Mouse (Mus musculus) embryo, embryonic 10 days (tissue): ENCODE measurements around the gene Akr7a5.

ENCODE experiments used
- DNase-seq: peaks from one replicate; pipeline ENCODE4 v3.0.0-alpha.2; 2015; ENCODE audit warnings: low spot score

Akr7a5 gene

DNA sequence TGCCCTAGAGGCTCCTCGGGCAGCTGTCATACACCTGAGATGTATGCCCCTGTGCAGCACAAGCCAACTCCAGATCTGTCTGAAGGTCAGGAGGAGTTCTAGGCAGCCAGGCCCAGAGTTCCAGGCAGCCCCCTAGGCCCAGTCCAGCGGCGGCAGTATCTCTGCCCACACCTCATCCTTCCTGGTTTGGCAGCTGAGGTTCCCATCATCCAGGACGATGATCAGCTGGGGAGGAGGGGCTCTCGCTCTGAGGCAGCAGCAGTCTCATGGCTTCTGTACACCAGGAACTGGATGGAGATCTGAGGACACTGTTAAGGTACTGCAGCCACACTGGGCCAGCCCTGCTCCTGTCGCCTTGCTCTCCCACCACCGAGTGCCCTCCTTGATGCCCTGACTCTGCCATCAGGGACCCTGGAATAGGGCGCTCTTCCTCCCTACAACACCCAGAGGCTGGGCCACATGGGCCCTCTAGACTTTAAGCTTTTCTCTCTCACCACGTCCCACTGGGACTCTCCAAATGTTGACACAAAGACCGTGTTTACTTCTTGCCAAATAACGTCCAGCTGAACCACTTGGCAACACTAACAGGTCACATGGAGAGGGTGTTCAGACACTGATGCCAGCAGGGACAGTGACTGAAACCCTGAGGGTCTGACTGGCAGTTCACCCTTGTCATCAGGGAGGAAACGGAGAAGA, 11.7 kb upstream of the Akr7a5 start:
- DNase-seq, result no peak

DNA sequence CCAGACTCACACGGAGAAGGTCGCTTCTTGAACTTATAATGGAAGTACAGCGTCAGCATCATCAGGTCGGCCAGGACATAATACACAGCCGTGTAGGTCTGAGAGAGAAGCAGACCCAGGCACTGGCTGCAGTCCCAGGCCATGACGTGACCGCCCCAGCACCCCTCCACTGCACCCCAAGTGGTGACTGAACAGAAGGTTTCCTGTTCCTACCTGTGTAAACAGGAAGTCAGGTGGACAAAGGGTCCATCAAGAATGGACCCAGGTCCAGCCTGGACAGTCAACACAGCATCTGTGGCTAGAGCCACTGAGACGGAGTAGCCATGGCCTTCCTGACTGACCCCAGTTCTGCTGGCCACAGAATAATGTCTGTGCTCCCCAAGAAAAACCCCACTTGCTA, 8.8 kb upstream of the Akr7a5 start:
- no peak for DNase-seq

DNA sequence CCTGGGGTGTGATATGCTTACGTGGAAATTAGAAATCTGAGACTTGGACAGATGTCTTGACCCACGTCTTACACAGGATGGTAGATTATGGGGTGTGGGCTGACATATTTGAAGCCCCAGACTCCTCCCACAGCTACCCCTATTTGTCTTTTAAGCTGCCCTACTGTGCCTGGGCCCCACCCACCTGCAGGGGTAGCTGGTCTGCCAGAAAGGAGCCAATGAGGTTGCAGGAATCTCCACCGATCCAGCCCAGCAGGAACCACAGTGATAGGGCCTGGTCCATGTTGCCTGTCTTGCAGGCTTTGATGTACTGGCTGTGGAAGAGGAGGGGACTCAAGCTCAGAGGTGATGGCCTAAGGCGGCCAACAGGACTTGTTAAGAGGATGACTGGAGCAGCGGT, 8.3 kb upstream of the Akr7a5 start:
- DNase-seq, result no peak

DNA sequence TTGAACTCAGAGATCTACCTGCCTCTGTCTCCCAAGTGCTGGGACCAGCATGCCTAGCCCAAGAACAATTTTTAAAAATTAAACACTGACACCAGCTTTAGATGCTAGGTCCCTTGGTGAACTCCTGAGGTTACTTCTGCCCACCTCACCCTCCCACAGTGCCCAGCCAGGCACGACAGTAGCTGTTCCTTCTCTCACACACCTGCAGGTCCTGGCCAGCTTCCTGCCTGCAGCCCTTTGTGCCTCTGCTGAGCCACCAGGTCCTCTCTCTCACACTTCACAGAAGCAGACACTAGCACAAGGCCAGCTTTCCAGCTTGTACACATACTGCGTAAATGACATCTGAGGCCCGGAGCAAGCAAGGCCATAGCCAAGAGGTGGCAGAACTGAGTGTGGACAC, 5.0 kb upstream of the Akr7a5 start:
- DNase-seq, result no peak

DNA sequence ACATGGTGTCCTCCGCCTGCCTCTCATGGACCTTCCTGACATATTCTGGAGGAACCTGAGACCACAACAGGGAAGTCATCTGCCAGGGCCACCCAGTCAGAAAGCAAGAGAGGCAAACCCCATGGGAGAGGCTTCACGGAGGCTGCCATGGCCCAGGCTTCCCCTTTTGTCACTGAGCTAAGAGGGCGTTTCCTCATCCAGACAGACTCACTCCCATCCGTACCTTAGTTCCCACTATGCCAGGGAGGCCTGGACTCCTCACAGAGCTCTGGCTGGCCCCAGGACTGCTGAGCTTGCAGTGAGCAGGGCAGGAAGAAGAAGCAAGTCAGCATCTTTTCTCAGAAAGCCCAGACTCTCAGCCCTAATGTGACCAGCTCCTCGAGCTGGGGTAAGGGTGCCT, 2.6 kb upstream of the Akr7a5 start:
- no peak for DNase-seq

DNA sequence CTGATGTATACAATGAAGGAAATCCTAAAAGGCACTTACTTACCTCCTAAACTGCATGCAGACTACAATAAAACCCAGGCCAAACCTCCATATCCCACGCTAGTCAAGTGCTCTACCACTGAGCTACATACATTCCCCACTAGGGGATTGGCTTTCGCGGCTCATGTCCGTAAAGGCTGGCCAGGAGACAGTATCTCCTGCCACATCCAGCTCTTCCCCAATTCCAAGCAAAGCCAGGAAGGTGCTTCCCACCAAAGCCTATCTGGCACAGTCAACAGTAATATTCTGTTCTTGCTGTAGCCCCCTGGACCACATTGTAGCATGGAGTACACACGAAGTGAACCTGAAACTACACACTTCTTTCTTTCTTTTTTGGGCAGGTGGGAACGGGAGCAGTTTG, 893 bp upstream of the Akr7a5 start:
- no peak for DNase-seq

DNA sequence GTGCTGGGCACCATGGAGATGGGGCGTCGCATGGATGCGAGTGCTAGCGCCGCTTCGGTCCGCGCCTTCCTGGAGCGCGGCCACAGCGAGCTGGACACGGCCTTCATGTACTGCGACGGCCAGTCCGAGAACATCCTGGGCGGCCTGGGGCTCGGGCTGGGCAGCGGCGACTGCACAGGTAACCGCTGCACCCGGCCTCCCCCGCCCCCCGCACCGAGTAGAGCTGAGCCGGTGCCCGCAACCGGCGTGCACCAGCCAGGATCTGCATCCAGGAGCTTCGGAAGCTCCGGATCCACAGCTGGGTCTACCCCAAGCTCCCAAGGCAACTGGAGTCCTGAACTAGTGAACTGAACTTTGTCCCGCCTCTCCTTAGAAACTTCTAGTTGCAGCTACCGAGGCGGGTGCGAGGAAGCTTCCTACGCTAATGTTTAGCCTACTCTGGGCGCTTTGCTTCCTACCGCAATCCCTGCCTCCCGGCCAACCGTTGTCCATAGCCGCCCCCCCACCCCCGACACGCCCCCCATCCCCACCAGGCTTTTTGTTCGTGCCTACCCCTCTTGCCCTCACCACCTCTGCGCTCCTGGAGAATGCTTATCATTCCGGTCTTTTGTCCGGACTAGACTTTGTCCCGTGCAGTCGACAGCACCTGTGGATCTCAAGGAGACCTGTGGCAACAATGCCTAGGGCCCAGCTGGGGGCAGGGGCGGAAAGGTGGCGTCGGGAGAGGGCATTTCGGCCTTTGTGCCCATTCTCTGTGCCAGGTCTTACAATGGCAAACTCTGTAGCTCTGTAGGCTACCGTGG, 556 bp downstream of the Akr7a5 start:
- DNase-seq, result peak; percentile 27

DNA sequence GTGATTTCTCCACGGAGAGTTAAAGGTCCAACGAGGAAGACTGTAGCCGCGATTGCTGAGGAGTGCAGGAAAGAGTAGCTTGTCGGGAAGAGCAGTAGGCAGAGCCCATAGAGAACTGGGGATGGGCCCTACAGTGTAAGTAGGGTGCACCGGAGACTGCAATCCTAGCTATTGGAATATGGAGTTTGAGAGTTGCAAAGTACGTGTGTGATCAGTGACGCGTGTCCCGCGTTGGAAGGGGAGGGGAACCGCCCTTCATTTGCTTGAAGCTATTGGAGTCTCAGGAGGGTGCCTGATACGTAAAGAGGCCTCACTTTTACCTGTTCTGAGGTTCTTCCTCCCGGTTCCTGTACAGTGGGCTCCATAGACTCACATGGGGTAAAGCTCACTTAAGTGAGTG, 1.2 kb downstream of the Akr7a5 start:
- DNase-seq, result no peak

DNA sequence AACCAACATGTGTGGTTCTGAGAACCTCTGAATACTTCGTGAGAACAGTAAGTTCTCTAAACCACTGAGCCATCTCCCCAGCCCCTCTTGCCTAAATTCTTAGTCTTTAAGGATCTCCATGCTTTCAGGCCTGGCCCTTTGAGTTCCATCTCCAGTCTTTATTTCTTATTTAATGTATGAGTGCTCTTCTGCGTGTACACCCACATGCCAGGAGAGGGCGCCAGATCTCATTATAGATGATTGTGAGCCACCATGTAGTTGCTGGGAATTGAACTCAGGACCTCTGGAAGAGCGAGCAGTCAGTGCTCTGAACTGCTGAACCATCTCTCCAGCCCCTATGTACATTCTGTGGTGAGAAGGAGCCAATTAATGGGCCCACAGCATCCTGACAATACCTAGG, 2.1 kb downstream of the Akr7a5 start:
- DNase-seq, result peak; percentile 71

DNA sequence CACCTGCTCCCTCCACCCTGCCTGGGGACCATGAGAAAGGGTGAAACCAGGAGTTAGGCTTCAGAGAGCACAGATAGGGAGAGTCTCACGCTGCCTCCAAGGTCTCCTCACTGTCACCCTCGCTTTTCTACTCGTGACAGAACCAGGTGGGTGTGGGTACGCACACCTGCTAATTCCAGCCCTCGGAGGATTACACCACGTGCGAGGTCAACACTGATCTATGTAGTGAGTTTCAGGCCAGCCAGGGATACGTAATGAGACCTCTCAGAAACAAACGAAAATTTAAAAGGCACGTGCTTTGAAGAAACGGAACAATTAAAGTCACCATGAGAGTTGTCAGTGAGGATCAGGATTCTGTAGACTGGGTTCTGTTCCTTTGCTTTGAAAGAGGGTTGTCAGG, 7.9 kb downstream of the Akr7a5 start:
- no peak for DNase-seq

DNA sequence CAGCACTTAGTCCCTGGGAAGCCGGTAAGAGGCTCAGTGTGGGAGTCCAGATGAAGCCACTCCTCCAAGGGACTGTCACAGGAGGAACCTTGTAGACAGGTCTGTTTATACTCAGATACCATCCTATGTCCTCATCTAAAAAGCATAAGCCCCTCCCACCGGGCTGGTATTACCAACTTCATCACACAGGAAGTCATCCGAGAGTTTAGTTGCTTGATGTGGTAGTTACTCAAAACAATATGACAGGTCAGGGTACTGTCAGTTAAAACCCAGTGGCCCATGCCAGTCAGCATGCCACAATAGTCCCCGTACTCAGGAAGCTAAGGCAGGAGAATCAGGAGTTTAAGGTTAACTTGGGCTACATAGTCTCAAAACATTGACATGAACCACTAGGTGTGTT, 9.2 kb downstream of the Akr7a5 start:
- no peak for DNase-seq

DNA sequence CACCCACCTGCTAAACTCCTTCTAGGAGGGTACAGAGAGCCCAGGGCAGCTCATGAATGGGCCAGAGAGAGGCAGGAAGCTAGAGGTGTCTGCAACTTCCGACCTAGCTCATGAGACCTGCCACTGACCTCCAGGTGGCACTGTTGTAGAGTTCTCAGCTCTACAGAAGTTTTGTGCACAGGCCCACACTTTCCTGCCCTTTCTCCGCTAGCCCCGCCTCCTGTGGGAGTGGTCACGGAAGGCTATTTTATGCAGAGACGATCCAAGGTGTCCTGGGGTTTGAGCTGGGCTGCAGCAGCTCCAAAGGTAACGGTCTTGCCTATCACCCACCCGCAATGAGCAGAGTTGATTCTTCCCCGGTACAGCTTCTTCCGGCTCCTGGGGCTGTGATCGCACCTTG, 20.1 kb downstream of the Akr7a5 start:
- peak; percentile 93 for DNase-seq

DNA sequence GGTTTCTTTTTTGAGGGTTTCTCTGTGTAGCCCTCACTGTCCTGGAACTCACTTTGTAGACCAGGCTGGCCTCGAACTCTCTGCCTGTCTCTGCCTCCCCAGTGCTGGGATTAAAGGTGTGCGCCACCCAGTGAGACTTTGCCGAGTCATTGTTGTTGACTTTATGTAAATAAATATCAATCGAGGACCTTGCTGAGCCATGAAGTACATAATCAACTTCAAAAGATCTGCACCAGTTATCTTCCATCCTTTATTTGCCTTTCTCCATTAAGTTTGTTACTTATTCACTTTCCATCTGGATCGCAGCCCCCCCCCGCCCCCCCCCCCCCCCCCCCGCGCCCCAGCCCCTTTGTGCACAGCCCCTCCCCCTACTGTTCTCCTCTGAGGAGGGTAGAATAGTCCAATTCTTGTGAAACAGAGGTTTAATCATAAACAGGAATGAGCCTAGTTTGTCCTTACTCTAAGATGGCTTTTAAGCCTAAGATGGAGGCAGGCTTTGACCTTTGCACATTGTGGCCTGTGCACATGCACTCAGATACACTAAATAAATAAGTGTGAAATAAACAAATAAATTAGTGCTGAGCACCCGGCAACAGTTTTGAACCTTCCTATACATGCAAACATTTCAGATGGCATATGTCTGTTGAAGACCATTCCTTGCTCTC, 24.2 kb downstream of the Akr7a5 start:
- no peak for DNase-seq

DNA sequence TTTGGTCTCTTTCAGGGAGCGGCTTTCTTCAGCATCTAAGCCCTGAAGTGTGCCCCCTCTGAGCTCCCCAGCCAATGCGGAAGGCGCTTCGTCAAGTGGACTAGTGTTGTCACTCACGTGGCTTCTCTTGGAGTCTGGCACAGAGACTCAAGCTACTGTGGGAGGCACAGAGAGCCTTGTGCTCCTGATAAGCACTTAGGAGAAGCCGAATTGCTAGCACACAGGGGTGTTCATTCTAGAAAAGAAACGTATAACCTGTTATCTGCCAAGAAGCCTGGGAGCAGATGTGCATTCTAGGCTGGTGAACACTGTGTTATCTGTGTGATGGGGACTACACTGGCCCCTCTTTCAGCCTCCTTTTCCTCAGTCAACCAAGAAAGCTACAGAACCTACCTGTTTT, 25.0 kb downstream of the Akr7a5 start:
- DNase-seq, result peak; percentile 12

DNA sequence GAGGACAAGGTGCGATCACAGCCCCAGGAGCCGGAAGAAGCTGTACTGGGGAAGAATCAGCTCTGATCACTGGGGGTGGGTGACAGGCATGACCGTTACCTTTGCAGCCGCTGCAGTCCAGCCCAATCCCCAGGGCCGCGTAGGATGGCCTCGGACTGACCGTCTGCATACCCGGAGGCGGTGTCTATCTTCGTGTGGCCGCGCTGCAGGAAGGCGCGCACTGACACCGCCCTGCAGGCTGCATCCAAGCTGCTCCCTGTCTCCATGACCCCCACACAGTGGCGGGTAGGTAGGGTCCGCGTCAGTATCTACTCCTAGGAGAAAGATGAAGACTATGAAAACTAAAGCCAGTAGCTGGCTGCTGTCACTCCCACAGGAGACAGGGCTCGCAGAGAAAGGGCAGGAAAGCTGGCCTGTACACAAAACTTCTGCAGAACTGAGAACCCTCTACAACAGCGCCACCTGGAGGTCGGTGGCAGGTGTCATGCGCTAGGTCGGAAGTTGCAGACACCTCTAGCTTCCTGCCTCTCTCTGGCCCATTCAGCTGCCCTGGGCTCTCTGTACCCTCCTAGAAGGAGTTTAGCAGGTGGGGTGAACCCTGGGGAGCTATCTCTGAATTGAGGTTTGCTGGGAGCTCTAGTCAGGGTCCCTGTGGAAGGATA, 26.4 kb downstream of the Akr7a5 start:
- peak; percentile 90 for DNase-seq

DNA sequence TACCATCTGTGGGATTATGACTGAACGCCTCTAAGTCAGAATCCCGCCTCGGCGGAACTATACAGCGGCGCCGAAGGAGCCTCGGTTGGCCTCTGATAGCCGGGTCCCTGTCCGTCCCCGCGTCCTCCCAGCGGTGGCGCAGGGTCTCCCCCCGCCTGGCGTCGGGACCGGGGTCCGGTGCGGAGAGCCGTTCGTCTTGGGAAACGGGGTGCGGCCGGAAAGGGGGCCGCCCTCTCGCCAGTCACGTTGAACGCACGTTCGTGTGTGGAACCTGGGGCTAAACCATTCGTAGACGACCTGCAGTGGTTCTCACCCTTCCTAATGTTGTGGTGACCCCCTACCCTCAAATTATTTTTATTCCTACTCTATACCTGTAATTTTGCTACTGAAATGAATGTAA, 27.6 kb downstream of the Akr7a5 start:
- DNase-seq, result no peak

DNA sequence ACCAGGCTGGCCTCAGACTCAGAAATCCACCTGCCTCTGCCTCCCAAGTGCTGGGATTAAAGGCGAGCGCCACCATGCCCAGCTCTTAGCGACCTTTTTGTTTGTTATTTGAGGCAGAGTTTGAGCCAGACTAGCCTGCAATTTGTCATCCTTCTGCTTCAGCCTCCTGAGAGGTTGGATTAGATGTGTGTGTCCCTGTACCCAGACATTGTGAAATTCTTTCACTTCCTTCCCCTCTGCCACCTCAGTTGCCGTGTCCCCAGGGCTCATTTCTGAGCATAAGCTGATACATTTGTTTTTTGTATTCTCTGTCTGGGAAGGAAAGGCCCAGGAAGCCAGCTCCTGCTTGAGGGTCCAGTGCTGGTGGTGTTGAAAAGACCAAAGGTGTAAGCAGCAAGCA, 30.3 kb downstream of the Akr7a5 start:
- no peak for DNase-seq

DNA sequence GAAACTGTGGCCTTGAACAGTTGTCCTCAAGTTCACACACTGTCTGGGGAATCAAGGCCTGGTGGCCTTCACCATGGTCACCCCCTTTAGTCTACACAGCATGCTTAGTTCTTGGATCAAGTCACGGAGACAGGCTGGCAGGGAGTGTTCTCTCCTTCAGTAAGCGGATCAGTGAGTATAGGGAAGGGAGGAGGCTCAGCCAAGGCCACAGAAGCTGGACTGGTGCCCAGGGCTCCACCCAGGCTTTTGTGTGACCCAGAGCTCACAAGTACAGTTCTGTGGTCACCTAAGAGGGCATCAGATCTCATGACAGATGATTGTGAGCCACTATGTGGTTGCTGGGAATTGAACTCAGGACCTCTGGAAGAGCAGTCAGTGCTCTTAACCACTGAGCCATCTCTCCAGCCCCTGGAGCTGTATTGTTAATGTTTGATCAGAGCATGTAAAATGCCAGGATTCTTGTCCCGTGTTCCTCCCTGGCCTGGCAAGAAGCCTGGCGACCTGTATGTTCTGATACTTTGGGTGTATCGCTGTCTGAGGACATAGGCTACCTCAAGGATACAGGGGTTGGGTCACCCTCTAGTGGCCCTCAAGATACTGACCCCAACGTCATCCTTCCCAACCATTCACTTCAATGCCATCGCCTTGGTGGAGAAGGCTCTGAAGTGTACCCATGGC, 31.2 kb downstream of the Akr7a5 start:
- no peak for DNase-seq

DNA sequence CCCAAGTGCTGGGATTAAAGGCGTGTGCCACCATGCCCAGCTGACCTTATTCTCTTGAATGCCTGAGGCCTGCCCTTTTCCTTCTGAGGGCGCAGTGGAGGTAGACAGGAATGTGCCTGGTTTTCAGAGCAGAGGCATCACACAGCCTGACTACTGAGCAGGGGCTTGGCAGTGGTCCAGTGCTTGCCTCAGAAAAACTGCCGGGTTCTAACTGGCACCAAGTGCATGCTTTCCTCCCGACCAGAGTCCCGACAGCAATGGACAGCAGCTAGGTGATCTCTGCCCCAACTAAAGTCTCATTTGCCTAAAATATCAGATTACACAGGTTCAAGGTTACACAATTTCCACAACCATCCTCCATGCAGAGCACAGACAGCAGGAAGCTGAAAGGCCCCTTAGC, 33.2 kb downstream of the Akr7a5 start:
- DNase-seq, result no peak

DNA sequence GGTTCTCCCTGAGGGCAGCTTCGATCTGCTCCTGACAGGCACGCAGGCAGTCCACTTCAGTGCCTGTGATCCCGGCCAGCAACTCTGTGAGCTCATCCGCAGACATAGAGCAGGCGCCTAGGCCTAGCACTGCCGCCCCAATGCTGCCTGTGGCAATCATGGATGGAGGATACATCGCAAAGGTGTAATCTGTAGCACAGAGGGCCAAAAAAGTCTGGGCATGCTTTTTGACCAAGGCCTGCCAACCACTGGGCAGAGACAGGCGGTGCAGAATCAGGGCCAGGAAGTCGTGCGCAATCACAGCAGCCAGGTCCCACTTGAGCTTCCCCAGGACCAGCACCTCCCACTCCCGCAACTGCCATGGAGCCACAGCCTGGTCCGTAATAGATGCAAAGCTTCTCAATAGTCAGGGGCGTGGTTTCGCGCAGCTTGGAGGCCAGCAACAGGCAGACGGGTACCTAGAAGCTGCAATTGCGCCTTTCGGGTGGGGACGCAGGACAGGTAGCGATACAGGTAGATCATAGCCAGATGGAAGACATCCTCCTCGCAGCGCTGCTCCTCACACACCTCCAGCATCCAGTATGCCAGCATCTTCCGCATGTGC, 35.0 kb downstream of the Akr7a5 start:
- no peak for DNase-seq

DNA sequence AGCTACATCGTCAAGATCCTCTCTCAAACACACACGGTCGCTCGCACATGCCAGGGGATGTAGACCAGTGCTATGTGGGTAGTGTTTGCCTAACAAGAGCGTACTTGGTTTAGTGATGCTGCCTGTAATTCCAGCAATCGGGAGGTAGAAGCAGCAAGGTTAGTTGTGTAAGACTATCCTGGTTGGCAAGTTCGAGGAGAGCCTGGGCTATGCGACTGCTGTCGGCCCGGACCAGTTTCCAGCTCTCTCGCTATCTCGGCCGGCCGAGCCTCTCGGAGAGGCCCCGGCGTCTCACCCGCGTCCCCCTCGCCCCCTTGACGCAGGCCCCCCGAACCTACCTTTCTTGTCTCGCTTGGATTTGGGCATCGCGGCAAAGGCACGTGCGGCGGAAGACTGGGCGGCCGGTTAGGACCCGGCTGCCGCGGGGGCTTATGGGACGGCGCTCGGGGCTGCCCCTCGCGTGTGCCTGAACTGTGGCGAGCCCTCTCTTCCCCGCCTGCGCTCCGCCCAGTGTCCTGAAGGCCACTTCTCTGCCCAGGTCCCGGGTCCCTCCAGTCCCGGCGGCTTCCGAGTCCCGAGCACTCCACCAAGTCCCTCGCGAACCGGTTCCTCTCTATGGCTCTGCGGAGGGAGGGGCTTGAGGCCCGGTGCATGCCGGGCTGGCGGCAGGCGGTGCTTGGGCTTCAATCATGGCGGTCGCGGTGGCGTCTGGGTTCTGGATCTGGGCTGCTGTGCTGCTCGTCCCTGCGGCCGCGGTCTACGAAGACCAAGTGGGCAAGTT, 41.6 kb downstream of the Akr7a5 start, which contains the start of the genes Mrto4, Emc1 and Ubr4:
TSS of gene Mrto4 (minus strand) at position 646 of the 781 bp plus-strand sequence.
TSS of gene Emc1 (plus strand) at position 657 of the 781 bp plus-strand sequence.
TSS of gene Ubr4 (plus strand) at position 679 of the 781 bp plus-strand sequence.
- peak; percentile 90 for DNase-seq
